Comparison of ENCODE assay signal across 8 mouse cellular contexts in genomic region chr14:76479867-76480266, GRCm38 (mm10).
A peak's percentile ranks its signal among the peaks of the same experiment; 100 is the strongest.
DNase-seq lines count a peak whose midpoint lies in the region; ATAC-seq and TF ChIP-seq lines count a peak whose summit lies in the region.

No protein-coding gene starts in this region.

- no peaks in the 10 kb centered on the region for H3K9me3 ChIP-seq in forebrain, embryonic 16.5 days (ENCODE audit: control insufficient read depth, low read length)

- WGBS in forebrain, embryonic 16.5 days, result 37% methylated on average over 6 of the region's 6 CpGs

- H3K9ac ChIP-seq in forebrain, embryonic 16.5 days (replicated peaks; ENCODE audit: low read depth, low read length), result no peak overlapping the region

- TF ChIP-seq CTCF in gastrocnemius, adult 2 months (IDR thresholded peaks at IDR 0.05), result peak; percentile 84

- H3K4me1 ChIP-seq in forebrain, embryonic 16.5 days (replicated peaks; ENCODE audit: control insufficient read depth, insufficient read depth, low read length), result peaks cover 7% of the 10 kb centered on the region

- peak; percentile 37 for ATAC-seq in forebrain, embryonic 16.5 days

- H3K27me3 ChIP-seq in forebrain, embryonic 16.5 days (replicated peaks; ENCODE audit: control insufficient read depth, insufficient read depth, low read length), result no peaks in the 10 kb centered on the region

- no peak overlapping the region for H3K4me2 ChIP-seq in forebrain, embryonic 16.5 days (ENCODE audit: low read length)

- no peaks in the 10 kb centered on the region for H3K36me3 ChIP-seq in forebrain, embryonic 16.5 days (ENCODE audit: control insufficient read depth, insufficient read depth)

- intact Hi-C loops in gastrocnemius, adult 2 months (cut with DNase I), result loop anchor here (1.0 to 10.0 kb wide), 3 partner anchors 265 to 605 kb away; no protein-coding TSS in a partner anchor

- no peak overlapping the region for H3K4me3 ChIP-seq in gastrocnemius, adult 2 months
- no peak overlapping the region for H3K4me3 ChIP-seq in forebrain, embryonic 16.5 days (replicated peaks; ENCODE audit: low read length)

- DNase-seq in gastrocnemius, adult 2 months, result no peak
- DNase-seq in gastrocnemius, postnatal 4 days (ENCODE audit: low spot score in 2 of 2), result no peak
- DNase-seq in 3T3-L1 (ENCODE audit: low read depth, low spot score) (peak; percentile 80), MN1 (ENCODE audit: low spot score) (peak; percentile 73)
- DNase-seq in kidney, postnatal 36 days, result peak; percentile 51 to 66
- DNase-seq in retina, adult 2 months (ENCODE audit: low read depth, low spot score), result peak; percentile 13
- no peak for DNase-seq in gastrocnemius, postnatal 10 days

- no peak overlapping the region for H3K27ac ChIP-seq in gastrocnemius, adult 2 months
- H3K27ac ChIP-seq in forebrain, embryonic 16.5 days (ENCODE audit: low read length), result no peak overlapping the region

Comparison
In these comparisons a context has a peak if more than half of its experiments do, and no peak if none do; other contexts are left out.
1. DNase-seq: peak in 3T3-L1 (single experiment), MN1 (single experiment), kidney, postnatal 36 days (2 of 2) and retina, adult 2 months (single experiment); none in gastrocnemius, adult 2 months (single experiment), gastrocnemius, postnatal 4 days (0 of 2) and gastrocnemius, postnatal 10 days (single experiment).